Mouse (Mus musculus) T-helper 17 cell (primary cell): Measurements from ENCODE around the gene Mtfmt.

ENCODE experiments used
- in situ Hi-C, 2 experiments: fragments of 300-600 bp; cut with MboI, MseI; formaldehyde crosslinking; loops; 1 replicate in 1 of 2; 2 replicates in 1 of 2; pipeline ENCODE4 v1.15.1; 2025; ENCODE audit warnings: high pct_unique_total_duplicates in 2 of 2

Mtfmt gene

DNA sequence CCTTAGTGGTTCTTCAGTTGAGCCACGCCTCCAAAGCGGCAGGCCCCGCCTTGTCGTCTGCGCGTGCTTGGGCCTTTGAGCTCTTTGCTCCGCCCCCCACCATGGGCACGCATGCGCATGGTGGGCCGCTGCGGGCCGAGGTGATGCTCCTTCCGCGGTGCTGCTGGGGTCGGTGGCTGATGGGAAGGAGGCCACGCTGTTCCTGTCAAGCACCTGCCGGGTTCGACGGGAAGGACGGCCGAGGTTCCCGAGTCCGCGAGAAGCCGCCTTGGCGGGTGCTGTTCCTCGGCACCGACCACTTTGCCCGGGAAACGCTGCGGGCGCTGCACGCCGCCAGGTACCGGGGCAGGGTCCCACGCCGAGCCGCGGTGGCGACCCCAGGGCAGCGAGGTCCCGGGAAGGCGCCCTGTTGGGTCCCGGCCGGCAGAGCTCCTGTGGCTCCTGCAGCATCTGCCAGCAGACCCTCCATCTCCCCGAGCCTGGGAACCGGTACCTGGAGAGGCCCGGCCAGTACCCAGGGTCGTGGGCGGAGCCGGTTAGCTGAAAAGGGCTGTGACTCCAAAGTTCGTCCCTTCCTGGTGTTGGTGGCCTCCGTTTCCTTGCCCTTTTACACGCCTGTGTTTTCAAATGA lies at the start of gene Mtfmt:
Gene Mtfmt (plus strand): TSS at position 112 of the 631 bp plus-strand sequence.
- in situ Hi-C loops: no loop called here

DNA sequence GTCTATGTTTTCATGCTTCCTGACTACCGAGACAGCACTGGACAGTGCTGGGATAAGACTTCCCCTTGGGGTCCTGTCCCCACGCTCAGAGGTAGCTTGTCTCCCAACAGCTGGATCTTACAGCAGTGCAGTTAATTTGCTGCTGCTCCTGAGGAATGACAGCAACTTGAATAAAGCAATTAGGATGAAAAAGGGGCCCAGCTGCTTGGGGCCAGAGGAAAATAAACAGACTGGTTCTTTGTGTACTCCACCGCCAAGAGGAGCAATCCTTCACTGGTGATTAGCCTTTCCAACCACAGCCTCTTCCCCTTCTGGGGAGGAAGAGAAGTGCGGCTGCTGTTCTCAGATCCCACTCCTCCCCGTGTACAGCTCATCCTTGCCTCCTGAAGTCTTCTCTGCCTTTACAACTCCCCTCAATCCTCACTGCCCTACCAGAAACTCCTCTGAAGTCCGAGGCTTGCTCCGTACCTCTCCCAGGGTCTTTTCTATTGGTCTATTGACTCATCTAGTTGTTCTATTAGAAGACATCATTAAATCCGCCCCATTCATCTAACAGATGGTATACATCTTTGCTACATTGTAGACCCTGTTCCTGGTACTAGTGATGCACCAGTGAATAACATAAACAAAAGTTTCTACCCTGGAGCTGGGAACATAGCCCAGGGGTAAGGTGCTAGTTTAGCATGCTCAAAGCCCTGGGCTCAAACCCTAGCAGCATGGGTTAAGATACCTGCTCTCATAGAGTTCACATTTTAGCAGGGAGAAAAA lies 49.0 kb upstream of the Mtfmt start:
- in situ Hi-C loops: no loop called here

DNA sequence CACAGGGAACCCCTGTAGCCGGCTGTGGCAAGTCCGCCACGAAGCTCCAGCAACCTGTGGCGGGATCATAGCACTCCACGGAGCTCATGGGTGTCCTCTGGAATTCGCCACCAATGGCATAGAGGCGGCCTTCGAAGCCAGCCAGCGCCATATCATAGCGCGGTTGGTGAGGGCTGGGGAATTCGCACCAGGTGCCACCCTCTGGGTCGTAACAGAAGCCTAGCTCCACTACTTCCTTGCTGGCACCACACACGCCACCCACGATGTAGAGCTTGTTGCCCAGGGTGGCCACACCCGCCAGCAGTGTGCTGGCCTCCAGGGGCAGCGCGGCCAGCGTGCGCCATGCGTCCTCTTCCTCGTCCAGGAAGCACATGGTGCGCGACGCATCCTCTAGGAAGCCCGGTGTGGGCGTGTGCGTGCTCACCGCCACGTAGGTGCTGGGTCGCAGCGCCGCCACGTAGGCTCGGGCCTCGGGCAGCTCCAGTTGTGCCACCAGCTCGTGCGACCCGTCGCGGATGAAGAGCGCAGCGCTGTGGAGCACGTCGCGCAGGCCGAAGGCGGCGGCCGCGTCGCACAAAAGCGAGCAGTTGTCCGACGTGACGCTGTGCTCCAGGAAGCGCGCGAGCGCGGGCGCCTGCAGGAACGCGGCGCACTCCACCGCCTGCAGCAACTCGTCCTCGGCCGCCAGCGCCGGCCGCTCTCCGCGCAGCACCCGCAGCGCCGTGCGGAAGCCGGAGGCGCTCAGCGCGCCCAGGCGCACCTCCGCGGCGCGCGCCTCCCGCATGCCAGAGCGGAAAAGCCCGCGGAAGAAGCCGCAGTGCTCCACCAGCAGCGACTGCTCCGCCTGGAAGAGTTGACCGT lies 44.6 kb upstream of the Mtfmt start:
- in situ Hi-C loops: no loop called here

DNA sequence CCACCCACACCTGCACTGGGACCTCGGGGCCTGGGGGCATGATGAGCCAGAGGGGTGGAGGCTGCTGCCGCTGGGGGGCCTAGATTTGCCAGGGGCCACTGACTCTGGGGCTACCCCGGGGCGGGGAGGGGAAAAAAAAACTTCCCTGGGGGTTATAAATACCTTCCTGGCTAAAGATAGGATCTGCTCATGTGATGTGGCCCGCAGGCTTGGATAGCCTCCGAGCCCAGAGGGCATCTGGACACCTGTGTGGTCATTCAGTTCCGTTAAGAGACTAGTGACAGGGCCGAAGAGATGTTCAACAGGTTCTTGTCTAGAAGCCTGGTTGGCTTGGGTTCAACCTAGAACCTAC lies 44.0 kb upstream of the Mtfmt start, which contains the start of gene Kbtbd13:
Gene Kbtbd13 (minus strand): TSS at position 40 of the 352 bp plus-strand sequence.
- in situ Hi-C loops: no loop called here

- in situ Hi-C loops: no loop called here
Measured at GRCm38 (mm10) chr9:65392638-65393364, 42.8 kb upstream of the Mtfmt start.

GRCm38 (mm10) chr9:65393606-65394005 lies 42.0 kb upstream of the Mtfmt start:
- in situ Hi-C loops: no loop called here

GRCm38 (mm10) chr9:65394360-65394759 lies 41.2 kb upstream of the Mtfmt start:
- in situ Hi-C loops: no loop called here

DNA sequence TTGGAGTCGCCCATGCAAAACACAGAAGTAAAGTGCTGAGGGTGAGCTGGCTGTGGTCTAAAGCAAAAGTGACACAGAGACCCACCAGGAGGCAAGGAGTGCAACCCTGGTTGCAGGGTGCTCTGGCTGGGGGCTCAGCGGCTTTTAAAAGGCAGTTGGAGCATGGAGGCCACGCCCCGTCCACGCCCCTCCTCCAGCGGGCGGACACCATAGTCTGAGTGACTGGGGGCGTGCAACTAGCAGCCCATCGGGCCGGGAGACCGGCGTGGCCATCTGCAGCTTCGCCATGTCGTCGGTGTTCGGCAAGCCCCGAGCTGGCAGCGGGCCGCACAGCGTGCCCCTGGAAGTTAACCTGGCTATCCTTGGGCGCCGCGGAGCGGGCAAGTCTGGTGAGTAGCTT lies 37.3 kb upstream of the Mtfmt start, which contains the start of gene Rasl12:
Gene Rasl12 (plus strand): TSS at position 228 of the 400 bp plus-strand sequence.
- in situ Hi-C loops: no loop called here

GRCm38 (mm10) chr9:65399934-65400333 lies 35.6 kb upstream of the Mtfmt start:
- in situ Hi-C loops: no loop called here

DNA sequence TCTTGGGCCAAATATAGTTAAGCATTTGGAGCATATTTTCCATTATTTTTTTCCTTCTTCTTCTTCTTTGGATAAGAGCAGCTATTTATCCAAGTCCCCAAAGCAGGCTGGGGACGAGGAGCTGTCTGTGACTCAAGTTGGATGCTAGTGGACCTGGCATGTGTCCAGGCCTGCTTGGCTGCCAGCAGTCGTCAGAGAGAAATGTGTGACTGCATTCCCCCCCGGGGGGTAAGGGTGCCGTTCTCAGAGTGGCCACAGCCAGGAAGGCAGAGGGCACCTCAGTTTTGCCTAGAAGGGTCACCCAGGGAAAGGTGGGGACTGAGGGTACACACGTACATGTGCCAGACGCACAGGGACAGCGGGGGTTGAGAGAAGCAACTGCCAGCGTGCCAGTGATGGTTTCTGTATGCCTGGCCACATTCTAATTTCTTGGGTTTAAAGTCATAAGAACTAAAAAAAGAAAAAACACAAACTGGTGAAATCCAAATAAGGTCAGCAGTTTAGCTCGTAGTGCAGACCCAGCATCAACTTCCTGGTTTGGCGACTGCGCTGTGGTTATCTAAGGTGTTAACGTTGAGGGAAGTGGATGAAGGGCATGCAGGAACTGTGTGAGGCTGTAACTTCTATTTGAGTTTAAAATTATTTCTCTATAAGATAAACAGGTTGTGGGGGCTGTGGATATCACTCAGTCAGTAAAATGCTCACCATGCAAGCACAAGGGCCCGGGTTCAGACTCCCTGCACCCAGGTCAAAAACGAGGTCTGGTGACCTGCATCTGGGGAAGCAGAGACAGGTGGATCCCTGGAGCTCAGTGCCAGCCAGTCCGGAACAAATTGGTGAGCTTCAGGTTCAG lies 31.0 kb upstream of the Mtfmt start:
- in situ Hi-C loops: no loop called here

DNA sequence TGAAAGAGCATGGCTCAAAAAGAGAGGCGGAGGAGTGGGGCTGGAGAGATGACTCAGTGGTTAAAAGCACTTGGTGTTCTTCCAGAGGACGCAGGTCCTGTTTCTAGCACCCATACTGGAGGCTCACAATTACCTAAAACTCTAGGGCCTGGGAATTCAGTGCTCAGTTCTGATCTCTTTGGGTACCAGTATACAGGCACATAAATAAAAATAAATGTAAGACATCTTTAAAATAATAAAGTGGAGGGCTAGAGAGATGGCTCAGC lies 30.5 kb upstream of the Mtfmt start:
- in situ Hi-C loops: no loop called here

DNA sequence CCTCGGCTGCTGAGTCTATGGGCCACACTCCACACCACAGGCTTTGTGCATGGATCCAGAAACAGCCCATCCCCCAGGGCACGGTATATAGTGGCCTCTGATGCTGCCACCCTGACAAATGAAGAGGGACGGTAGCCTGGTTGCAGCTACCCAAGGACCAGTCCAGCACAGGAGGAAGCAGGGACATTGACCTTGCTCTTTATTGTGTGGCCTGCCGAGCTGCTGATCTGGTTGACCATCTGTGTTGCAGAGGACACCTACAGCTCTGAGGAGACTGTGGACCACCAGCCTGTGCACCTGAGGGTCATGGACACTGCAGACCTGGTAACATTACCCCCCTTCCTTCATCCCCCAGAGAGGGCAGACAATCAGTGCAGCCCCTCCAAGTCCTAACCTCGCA lies 28.3 kb upstream of the Mtfmt start:
- in situ Hi-C loops: no loop called here

DNA sequence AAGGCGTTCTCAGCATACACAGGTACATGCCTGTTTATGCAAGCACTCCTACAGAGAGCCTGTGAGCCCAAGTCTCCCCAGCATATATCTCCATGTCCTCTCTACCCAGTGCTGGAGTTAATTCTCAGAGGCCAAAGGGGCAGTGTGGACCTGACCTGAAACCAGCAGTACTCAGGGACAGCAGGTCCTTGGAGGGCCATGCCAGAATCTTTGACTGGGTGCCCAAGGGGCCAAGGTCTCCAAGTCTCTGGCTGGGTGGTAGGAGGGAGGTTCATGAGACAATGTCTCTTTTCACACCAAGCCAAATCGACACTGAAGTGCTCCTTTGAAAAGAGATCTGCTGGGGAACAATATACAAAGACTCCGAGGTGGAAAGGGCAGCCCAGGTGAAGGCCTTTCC lies 27.7 kb upstream of the Mtfmt start:
- in situ Hi-C loops: no loop called here

DNA sequence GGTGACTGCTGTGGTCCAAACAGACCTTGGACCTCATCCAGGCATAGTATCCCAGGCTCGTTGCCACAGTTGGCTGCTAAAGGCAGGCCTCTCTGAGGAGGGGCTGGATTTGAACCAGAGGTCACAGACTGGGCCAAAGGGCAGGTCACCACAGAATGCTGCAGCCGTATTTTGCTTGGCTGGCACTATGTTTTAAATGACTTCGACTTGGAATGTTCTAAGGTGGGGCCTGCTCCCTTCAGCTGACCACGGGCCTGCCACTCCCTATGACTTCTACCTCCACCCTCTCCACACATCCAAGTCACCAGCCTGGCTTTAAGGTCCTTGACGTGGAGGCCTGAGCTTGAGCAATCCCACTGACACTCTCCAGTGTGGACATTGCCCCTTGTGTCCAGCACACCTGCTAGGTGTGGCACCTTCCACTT lies 26.7 kb upstream of the Mtfmt start:
- in situ Hi-C loops: no loop called here

- in situ Hi-C loops: no loop called here
Measured at GRCm38 (mm10) chr9:65410378-65410777, 25.2 kb upstream of the Mtfmt start.

- in situ Hi-C loops: no loop called here
Measured at GRCm38 (mm10) chr9:65411326-65411725, 24.3 kb upstream of the Mtfmt start.

DNA sequence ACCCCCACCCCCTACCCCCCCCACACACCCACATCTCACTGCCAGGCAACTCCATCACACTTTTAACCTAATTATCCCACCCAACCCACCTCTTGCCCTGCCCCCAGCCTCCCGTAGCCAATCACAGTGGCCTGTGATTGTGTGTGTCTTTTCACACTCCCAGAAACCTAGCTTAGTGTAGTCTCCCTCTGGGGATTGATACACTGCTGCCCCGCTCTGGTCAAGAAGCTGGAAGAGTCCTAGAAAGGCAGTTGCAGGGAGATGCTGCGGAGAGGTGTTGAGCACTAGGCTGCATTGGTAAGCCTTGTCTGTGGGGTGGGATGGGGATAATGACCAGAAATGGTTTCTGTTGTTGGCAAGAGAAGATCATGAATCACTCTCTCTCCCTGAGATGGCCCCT lies 17.8 kb upstream of the Mtfmt start:
- in situ Hi-C loops: no loop called here

DNA sequence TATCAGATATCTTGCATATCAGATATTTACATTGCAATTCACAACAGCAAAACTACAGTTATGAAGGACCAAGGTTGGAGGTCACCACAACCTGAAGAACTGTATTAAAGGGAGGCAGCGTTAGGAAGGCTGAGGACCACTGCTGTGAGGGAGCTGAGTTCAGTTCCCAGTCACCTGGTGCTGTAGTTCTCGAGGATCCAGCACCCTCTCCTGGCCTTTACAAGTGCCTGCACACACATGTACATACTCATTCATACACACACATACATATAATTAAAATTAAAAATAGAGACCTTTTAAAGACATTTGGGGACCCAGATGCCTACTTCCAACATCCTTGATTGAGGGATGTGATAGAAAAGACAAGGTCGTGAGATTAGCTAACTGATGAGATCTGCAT lies 15.9 kb upstream of the Mtfmt start:
- in situ Hi-C loops: no loop called here

DNA sequence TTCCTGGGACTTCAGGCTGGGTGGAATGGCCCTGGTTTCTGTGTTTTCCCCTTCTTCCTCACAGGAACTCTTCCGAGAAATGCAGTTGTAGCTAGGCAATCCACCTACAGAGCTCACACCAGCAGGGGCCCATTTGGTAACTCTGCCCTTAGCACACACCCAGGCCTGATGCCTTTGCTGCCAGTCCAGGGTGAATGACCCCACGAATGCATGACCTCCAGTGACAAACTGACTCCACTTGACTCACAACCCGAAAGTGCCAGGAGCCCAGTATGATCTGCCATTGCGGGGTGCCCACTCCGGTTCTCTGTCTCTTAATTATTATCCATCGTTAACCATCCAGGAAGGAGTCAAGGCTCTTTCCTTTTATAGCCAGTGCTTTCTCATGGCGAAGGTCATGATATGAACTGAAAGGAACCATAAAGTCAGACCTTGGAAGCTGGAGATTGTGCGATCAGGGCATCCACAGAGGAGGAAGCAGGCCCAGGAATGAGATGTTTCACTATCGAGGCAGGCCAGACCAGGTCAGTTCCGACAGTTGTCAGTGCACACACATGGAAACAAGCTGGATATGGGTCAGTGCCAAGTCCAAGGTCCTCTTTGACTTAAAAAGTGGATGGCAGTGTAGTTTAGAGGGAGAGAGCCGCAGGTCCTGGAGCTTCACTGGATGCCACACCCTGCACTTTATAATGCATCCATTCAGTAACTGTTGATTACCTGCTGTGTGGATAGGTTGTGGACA lies 12.7 kb upstream of the Mtfmt start, which contains the start of gene Slc51b:
Gene Slc51b (minus strand): TSS at position 196 of the 742 bp plus-strand sequence.
- in situ Hi-C loops: no loop called here

DNA sequence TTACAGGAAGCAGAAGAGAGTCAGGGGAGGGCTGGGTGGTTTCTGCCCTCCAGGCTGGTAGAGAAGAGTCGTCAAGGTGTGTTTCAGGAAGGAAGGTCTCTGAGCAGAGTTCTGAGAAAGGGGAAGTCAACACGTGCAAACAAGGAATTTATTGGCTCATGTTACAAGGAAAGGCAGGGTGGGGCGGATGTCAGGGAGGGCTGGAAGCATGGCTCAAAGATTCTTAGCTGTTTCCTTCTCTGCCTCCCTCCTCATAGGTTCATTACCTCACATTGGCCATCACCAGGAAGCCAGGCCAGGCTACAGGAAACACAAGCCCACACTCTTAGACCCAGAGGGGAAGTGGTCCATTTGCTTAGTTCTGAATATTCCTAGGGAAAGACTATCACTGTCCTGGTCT lies 11.2 kb upstream of the Mtfmt start:
- in situ Hi-C loops: no loop called here
